Mouse (Mus musculus) intestine, postnatal 0 days (tissue): ENCODE results near the gene Iars. TPM values are rescaled to one million over a fixed set of nuclear protein-coding genes. Genes with fewer than 3 reads are reported as not detected.

Source experiments
- ATAC-seq: fragments of 200-750 bp; cut with Nextera tagmentation; 2 replicates; pipeline ENCODE4 v1.8.0; 2017; ENCODE audit warnings: mild to moderate bottlenecking, moderate TSS enrichment, moderate library complexity
- H3K27ac ChIP-seq: fragments of 300-500 bp; sonication (generic); 2 replicates; pipeline ENCODE4 v1.5.1; 2014; ENCODE audit warnings: mild to moderate bottlenecking, low read depth, low read length, moderate library complexity
- H3K27me3 ChIP-seq: fragments of 300-500 bp; sonication (generic); replicated peaks from 2 replicates; pipeline ENCODE4 v1.6.1; 2014; ENCODE audit warnings: low read length, mixed read lengths; ENCODE audit not compliant: control insufficient read depth, insufficient read depth
- H3K36me3 ChIP-seq: fragments of 300-500 bp; sonication (generic); 2 replicates; pipeline ENCODE4 v1.6.1; 2014; ENCODE audit warnings: mild to moderate bottlenecking, moderate library complexity; ENCODE audit not compliant: control insufficient read depth, insufficient read depth
- H3K4me1 ChIP-seq: fragments of 300-500 bp; sonication (generic); replicated peaks from 2 replicates; pipeline ENCODE4 v1.6.1; 2014; ENCODE audit warnings: antibody characterized with exemption, low read length, mixed read lengths; ENCODE audit not compliant: control insufficient read depth, insufficient read depth
- H3K4me2 ChIP-seq: fragments of 300-500 bp; sonication (generic); replicated peaks from 2 replicates; pipeline ENCODE4 v1.6.1; 2014; ENCODE audit warnings: low read depth, mild to moderate bottlenecking, moderate library complexity
- H3K4me3 ChIP-seq: fragments of 300-500 bp; sonication (generic); 2 replicates; pipeline ENCODE4 v1.5.1; 2014; ENCODE audit warnings: low read depth, low read length
- H3K9ac ChIP-seq: fragments of 300-500 bp; sonication (generic); 2 replicates; pipeline ENCODE4 v1.6.1; 2014; ENCODE audit warnings: mild to moderate bottlenecking, low read depth, low read length
- H3K9me3 ChIP-seq: fragments of 300-500 bp; sonication (generic); 2 replicates; pipeline ENCODE4 v1.6.1; 2016; ENCODE audit warnings: mixed run types; ENCODE audit not compliant: control insufficient read depth
- CTCF ChIP-seq: sonication (generic); IDR thresholded peaks from 2 replicates; pipeline ENCODE4 v1.5.1; 2016; ENCODE audit warnings: low read depth, mild to moderate bottlenecking, control low read depth, antibody characterized with exemption, moderate library complexity
- WGBS: fragments of 180-500 bp; shearing (Covaris S2); extraction: QIAGEN DNeasy Blood & Tissue Kit; methylation state at CpG from one replicate; pipeline ENCODE4 v1.1.7; 2014; 5-methylcytosine and 5-hydroxymethylcytosine counted together
- polyA plus RNA-seq: library from polyadenylated mRNA; unstranded; fragments of >200 nt; fragmentation: Nextera tagmentation; extraction: Ambion mirVana; gene quantifications from 2 replicates; pipeline ENCODE4 v1.2.1, GENCODE M21; 2015

Iars gene
- polyA plus RNA-seq, 1 experiment from 2014 or later = 13.7 TPM

DNA sequence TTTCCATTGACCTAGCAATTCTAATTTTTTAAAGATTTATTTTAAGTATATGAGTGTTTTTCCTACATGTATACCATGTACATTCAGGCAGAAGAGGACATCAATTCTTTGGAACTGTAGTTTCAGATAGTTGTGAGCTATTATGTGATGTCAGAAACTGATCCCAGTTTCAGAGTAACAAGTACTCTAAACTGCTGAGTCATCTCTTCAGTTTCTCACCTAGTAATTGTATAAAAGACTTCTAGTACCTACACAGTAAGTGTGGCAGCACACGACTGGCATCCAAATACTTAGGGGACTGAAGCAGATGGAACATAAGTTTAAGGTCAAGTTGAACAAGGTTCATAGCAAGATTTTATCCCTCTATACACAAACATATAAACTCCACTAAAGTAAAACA, 35.9 kb upstream of the Iars start:
- no peaks in the 10 kb centered on the region; the same call in 1 of the 2 replicates for H3K4me1 ChIP-seq
- H3K9me3 ChIP-seq = no peaks in the 10 kb centered on the region
- H3K9ac ChIP-seq = no peak overlapping the region
- no peaks in the 10 kb centered on the region for H3K36me3 ChIP-seq
- H3K4me3 ChIP-seq = no peak overlapping the region
- no peak for TF ChIP-seq CTCF
- 80% methylated on average over 1 of the region's 1 CpGs for WGBS
- no peak for ATAC-seq
- no peak overlapping the region for H3K27ac ChIP-seq
- H3K4me2 ChIP-seq = no peak overlapping the region
- H3K27me3 ChIP-seq = no peaks in the 10 kb centered on the region

GRCm38 (mm10) chr13:49651136-49651535, 30.8 kb upstream of the Iars start:
- Histone ChIP-seq H3K36me3 (peaks cover 5% of the 10 kb centered on the region; the same call in 1 of the 2 replicates), H3K4me2 (peak overlapping the region; percentile 6; the same call in 1 of the 2 replicates), H3K4me3 (no peak overlapping the region), H3K27ac (no peak overlapping the region), H3K27me3 (no peaks in the 10 kb centered on the region), H3K9me3 (no peaks in the 10 kb centered on the region), H3K4me1 (no peaks in the 10 kb centered on the region), H3K9ac (no peak overlapping the region)
- TF ChIP-seq CTCF = peak; percentile 47
- 31% methylated on average over 2 of the region's 2 CpGs for WGBS
- ATAC-seq = no peak

GRCm38 (mm10) chr13:49651781-49652351, 30.0 kb upstream of the Iars start:
- 0 out of 2 replicates have a peak overlapping the region, but pooled peaks have one; percentile 42 for H3K9ac ChIP-seq
- no peak for TF ChIP-seq CTCF
- WGBS = 1% methylated on average over 4 of the region's 4 CpGs
- peak overlapping the region; percentile 67 for H3K4me3 ChIP-seq
- H3K9me3 ChIP-seq = no peaks in the 10 kb centered on the region
- no peaks in the 10 kb centered on the region for H3K4me1 ChIP-seq
- no peaks in the 10 kb centered on the region for H3K27me3 ChIP-seq
- H3K4me2 ChIP-seq = peak overlapping the region; percentile 95
- no peak overlapping the region for H3K27ac ChIP-seq
- H3K36me3 ChIP-seq = peaks cover 7% of the 10 kb centered on the region
- ATAC-seq = no peak

DNA sequence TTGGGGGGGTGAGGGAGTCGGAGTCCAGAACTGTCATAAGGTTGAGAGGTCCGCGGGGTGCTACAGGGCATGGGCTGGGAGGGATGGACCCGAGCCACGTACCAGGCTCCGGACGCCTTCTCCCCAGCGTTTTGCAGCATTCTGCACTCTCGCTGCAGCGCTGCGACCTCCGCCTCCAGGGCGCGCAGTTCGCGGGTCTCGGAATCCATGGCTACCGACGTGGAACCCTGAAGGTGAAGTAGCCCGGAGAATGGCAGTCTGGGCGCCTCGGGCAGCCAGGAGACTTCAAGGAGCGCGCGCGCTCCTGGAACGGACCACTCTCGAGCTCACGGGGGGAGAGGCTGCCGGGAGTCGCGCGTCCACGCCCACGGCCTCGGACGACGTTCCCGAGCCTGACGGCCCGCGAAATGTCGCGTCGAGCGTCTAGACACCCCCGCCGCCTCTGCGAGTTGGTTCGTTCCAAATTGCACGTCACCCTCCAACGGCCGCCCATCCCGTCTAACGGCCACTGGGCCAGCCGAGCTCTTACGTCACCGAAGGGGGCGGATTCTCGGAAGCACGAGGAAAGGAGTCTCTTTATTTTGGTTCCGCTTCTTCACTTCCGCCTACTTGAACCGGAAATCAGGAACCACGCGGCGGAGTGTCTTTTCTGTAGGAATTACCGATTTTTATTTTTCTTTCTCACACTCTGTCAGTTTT, 29.3 kb upstream of the Iars start, which contains the start of the genes Cenpp and Nol8:
TSS of gene Cenpp (minus strand) at position 305 of the 699 bp plus-strand sequence.
TSS of gene Nol8 (plus strand) at position 598 of the 699 bp plus-strand sequence.
- peak within 1 kb of the TSS; percentile 49 for H3K9ac ChIP-seq
- H3K27ac ChIP-seq = peak within 1 kb of the TSS; percentile 41; the same call in 1 of the 2 replicates
- peak within 1 kb of the TSS; percentile 67 for H3K4me3 ChIP-seq
- no peaks in the 10 kb centered on the region for H3K9me3 ChIP-seq
- H3K4me1 ChIP-seq = no peaks in the 10 kb centered on the region
- peaks cover 8% of the 10 kb centered on the region for H3K36me3 ChIP-seq
- ATAC-seq = peak; percentile 99
- WGBS = under 1% methylated on average over 68 of the region's 68 CpGs
- no peaks in the 10 kb centered on the region for H3K27me3 ChIP-seq
- peak within 1 kb of the TSS; percentile 95 for H3K4me2 ChIP-seq
- TF ChIP-seq CTCF = peak; percentile 46

DNA sequence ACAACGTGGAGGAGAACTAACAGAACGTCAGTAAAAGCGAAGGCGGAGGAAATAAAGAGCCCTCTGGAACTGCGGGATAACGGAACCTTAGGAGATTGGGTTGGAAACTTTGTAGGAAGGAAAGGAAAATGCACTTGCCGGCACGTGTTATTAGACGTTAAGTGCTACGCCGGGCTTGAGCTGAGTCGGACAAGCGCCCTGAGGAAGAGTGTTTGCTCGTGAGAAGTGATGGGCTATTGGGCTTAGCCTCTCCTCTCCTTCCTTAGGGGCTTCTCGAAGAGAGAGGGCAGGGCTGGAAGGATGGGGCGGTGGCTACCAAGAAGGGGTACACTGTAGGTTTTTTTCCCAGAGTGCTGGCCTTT, 28.7 kb upstream of the Iars start:
- 0% methylated on average over 16 of the region's 16 CpGs for WGBS
- H3K4me1 ChIP-seq = no peaks in the 10 kb centered on the region
- H3K27me3 ChIP-seq = no peaks in the 10 kb centered on the region
- H3K4me2 ChIP-seq = peak overlapping the region; percentile 71
- TF ChIP-seq CTCF = no peak
- no peaks in the 10 kb centered on the region for H3K9me3 ChIP-seq
- 0 out of 2 replicates have a peak overlapping the region, but pooled peaks have one; percentile 3 for H3K27ac ChIP-seq
- H3K36me3 ChIP-seq = peaks cover 8% of the 10 kb centered on the region
- H3K9ac ChIP-seq = peak overlapping the region; percentile 49
- peak; percentile 78 for ATAC-seq
- H3K4me3 ChIP-seq = peak overlapping the region; percentile 67

GRCm38 (mm10) chr13:49677793-49678192, 4.1 kb upstream of the Iars start:
- no peaks in the 10 kb centered on the region for H3K4me1 ChIP-seq
- peaks cover 15% of the 10 kb centered on the region for H3K36me3 ChIP-seq
- no peak overlapping the region for H3K27ac ChIP-seq
- no peak overlapping the region for H3K9ac ChIP-seq
- ATAC-seq = no peak
- WGBS = 83% methylated on average over 2 of the region's 2 CpGs
- no peak overlapping the region for H3K4me2 ChIP-seq
- no peak for TF ChIP-seq CTCF
- H3K4me3 ChIP-seq = no peak overlapping the region
- no peaks in the 10 kb centered on the region for H3K27me3 ChIP-seq
- no peaks in the 10 kb centered on the region for H3K9me3 ChIP-seq
